Mouse (Mus musculus): Measurements from ENCODE around the gene Vac14. TPM values are rescaled to one million over a fixed set of nuclear protein-coding genes. Genes with fewer than 3 reads are reported as not detected.

The Vac14 gene
- total RNA-seq, 2 experiments from 2014 or later = 26.9 to 28.0 TPM

- no peak for DNase-seq (ENCODE audit: low spot score in 2 of 2)
These were observed 96.6 kb downstream of the Vac14 start for GRCm38 (mm10) chr8:110714827-110715519.

- DNase-seq (ENCODE audit: low spot score in 2 of 2) = peak; percentile 48 to 75
These were observed 97.7 kb downstream of the Vac14 start for GRCm38 (mm10) chr8:110716075-110716474.

- DNase-seq (ENCODE audit: low spot score in 2 of 2) = no peak
These were observed 98.7 kb downstream of the Vac14 start for GRCm38 (mm10) chr8:110717131-110717530.

GRCm38 (mm10) chr8:110718209-110718968 lies 100.0 kb downstream of the Vac14 start:
- no peak for DNase-seq (ENCODE audit: low spot score in 2 of 2)

- no peak for DNase-seq (ENCODE audit: low spot score in 2 of 2)
These were observed 100.7 kb downstream of the Vac14 start for GRCm38 (mm10) chr8:110718969-110719670.

- DNase-seq (ENCODE audit: low spot score in 2 of 2) = no peak
These were observed 101.7 kb downstream of the Vac14 start for GRCm38 (mm10) chr8:110719898-110720653.

- DNase-seq (ENCODE audit: low spot score in 2 of 2) = peak; percentile 68 to 75
These were observed 102.6 kb downstream of the Vac14 start, which contains the start of gene Mtss1l for GRCm38 (mm10) chr8:110720685-110721598. Mtss1l (plus strand) TSS chr8:110721476.

GRCm38 (mm10) chr8:110721606-110722413 lies 103.4 kb downstream of the Vac14 start:
- peak in 1 of 2 experiments; percentile 41 for DNase-seq (ENCODE audit: low spot score in 2 of 2)

- no peak for DNase-seq (ENCODE audit: low spot score in 2 of 2)
These were observed 104.1 kb downstream of the Vac14 start for GRCm38 (mm10) chr8:110722414-110723011.

- no peak for DNase-seq (ENCODE audit: low spot score in 2 of 2)
These were observed 106.1 kb downstream of the Vac14 start for GRCm38 (mm10) chr8:110724493-110724892.

- DNase-seq (ENCODE audit: low spot score in 2 of 2) = peak in 1 of 2 experiments; percentile 42
These were observed 106.9 kb downstream of the Vac14 start for GRCm38 (mm10) chr8:110725084-110725838.

GRCm38 (mm10) chr8:110726893-110727292 lies 108.5 kb downstream of the Vac14 start:
- DNase-seq (ENCODE audit: low spot score in 2 of 2) = peak; percentile 52 to 60

GRCm38 (mm10) chr8:110731346-110731859 lies 113.0 kb downstream of the Vac14 start:
- no peak for DNase-seq (ENCODE audit: low spot score in 2 of 2)

- DNase-seq (ENCODE audit: low spot score in 2 of 2) = no peak
These were observed 114.7 kb downstream of the Vac14 start for GRCm38 (mm10) chr8:110733036-110733435.

- DNase-seq (ENCODE audit: low spot score in 2 of 2) = no peak
These were observed 120.3 kb downstream of the Vac14 start for GRCm38 (mm10) chr8:110738591-110739195.

- DNase-seq (ENCODE audit: low spot score in 2 of 2) = no peak
These were observed 122.3 kb downstream of the Vac14 start for GRCm38 (mm10) chr8:110740629-110741175.

Measured in left cerebral cortex, adult 18-20 months (tissue).